Mouse (Mus musculus) thymus, adult 2 months (tissue): Measurements from ENCODE around the gene Nkx1-2.

ENCODE experiments used
- CTCF ChIP-seq: fragments of 200-500 bp; IDR thresholded peaks from 2 replicates; pipeline ENCODE4 v1.5.1; 2012; ENCODE audit warnings: mild to moderate bottlenecking, control low read depth, low read length, moderate library complexity, borderline replicate concordance; ENCODE audit not compliant: control insufficient read depth, poor library complexity, insufficient read depth; ENCODE audit errors: extremely low read depth
- POLR2A ChIP-seq: fragments of 200-500 bp; IDR thresholded peaks from 2 replicates; pipeline ENCODE4 v1.6.1; 2012; ENCODE audit warnings: mild to moderate bottlenecking, low read length, control low read depth, moderate library complexity; ENCODE audit not compliant: control insufficient read depth, poor library complexity, insufficient read depth; ENCODE audit errors: extremely low read depth

- TF ChIP-seq CTCF: no peak
- TF ChIP-seq POLR2A: no peak
Observed at GRCm38 (mm10) chr7:132580511-132580910, 18.9 kb downstream of the Nkx1-2 start.
